Mouse (Mus musculus) left cerebral cortex, adult 2 months (tissue): ENCODE data around the gene Dazl. TPM values are rescaled to one million over a fixed set of nuclear protein-coding genes. Genes with fewer than 3 reads are reported as not detected.
"Not testable (repeated sequence)": the region's sequence is repeated elsewhere in the genome, so short reads cannot be mapped to it uniquely, and the experiment has no call there.

Source experiments
- DNase-seq, 2 experiments: peaks; one replicate each; pipeline ENCODE4 v3.0.0; 2021 to 2022; ENCODE audit warnings: low spot score in 2 of 2, mixed read lengths in 1 of 2; ENCODE audit errors: extremely low spot score in 1 of 2
- H3K27ac ChIP-seq: fragments of 200-600 bp; 2 replicates; pipeline ENCODE4 v1.8.1; 2022
- H3K4me3 ChIP-seq: fragments of 200-600 bp; 2 replicates; pipeline ENCODE4 v1.8.1; 2022
- CTCF ChIP-seq: fragments of 200-600 bp; IDR thresholded peaks from 2 replicates; pipeline ENCODE4 v1.8.1; 2022; ENCODE audit warnings: antibody characterized with exemption, mild to moderate bottlenecking, moderate library complexity
- intact Hi-C: fragments of 180-260 bp; cut with DNase I; formaldehyde crosslinking; loops from one replicate; pipeline ENCODE4 v1.15.1; 2025
- total RNA-seq, 2 experiments: library from RNA; stranded (reverse); gene quantifications; 2 replicates each; pipeline ENCODE4 v1.2.3; 2021

Dazl gene
- total RNA-seq, 2 experiments from 2014 or later = 2.8 to 4.1 TPM

GRCm38 (mm10) chr17:50310148-50310802, 16.8 kb upstream of the Dazl start:
- H3K4me3 ChIP-seq = no peak overlapping the region
- intact Hi-C loops = no loop called here

GRCm38 (mm10) chr17:50309512-50310072, 16.2 kb upstream of the Dazl start:
- TF ChIP-seq CTCF = no peak
- DNase-seq = no peak
- H3K4me3 ChIP-seq = no peak overlapping the region
- intact Hi-C loops = loop anchor here (5.0 kb wide), 1 partner anchor 98 kb away; no protein-coding TSS in a partner anchor
- no peak overlapping the region for H3K27ac ChIP-seq

More at GRCm38 (mm10) chr17:50310148-50310802, 16.8 kb upstream of the Dazl start:
- no peak for DNase-seq
- TF ChIP-seq CTCF = no peak
- no peak overlapping the region for H3K27ac ChIP-seq

- no peak for TF ChIP-seq CTCF
- H3K27ac ChIP-seq = no peak overlapping the region
- DNase-seq = no peak
- intact Hi-C loops = loop anchor here (5.0 kb wide), 1 partner anchor 98 kb away; no protein-coding TSS in a partner anchor
- no peak overlapping the region for H3K4me3 ChIP-seq
Observed at GRCm38 (mm10) chr17:50308880-50309279, 15.4 kb upstream of the Dazl start.

GRCm38 (mm10) chr17:50308059-50308647, 14.7 kb upstream of the Dazl start:
- H3K4me3 ChIP-seq = no peak overlapping the region
- intact Hi-C loops = loop anchor here (5.0 kb wide), 1 partner anchor 99 kb away; no protein-coding TSS in a partner anchor
- no peak for DNase-seq
- TF ChIP-seq CTCF = no peak
- no peak overlapping the region for H3K27ac ChIP-seq

GRCm38 (mm10) chr17:50302867-50303266, 9.4 kb upstream of the Dazl start:
- TF ChIP-seq CTCF = no peak
- intact Hi-C loops = no loop called here
- Histone ChIP-seq H3K4me3 (no peak overlapping the region), H3K27ac (no peak overlapping the region)
- DNase-seq = no peak

- TF ChIP-seq CTCF = no peak
- no peak for DNase-seq
- intact Hi-C loops = no loop called here
- Histone ChIP-seq H3K27ac (no peak overlapping the region), H3K4me3 (no peak overlapping the region)
Observed at GRCm38 (mm10) chr17:50300171-50300841, 6.9 kb upstream of the Dazl start.

GRCm38 (mm10) chr17:50298821-50299220, 5.4 kb upstream of the Dazl start:
- DNase-seq = no peak
- Histone ChIP-seq H3K27ac (no peak overlapping the region), H3K4me3 (no peak overlapping the region)
- intact Hi-C loops = loop anchor here (10.0 kb wide), 1 partner anchor 676 kb away; no protein-coding TSS in a partner anchor
- TF ChIP-seq CTCF = no peak

GRCm38 (mm10) chr17:50294726-50295125, 1.3 kb upstream of the Dazl start:
- H3K27ac ChIP-seq = no peak overlapping the region
- no peak overlapping the region for H3K4me3 ChIP-seq
- no peak for TF ChIP-seq CTCF
- DNase-seq = no peak
- intact Hi-C loops = loop anchor here (5.0 to 10.0 kb wide), 3 partner anchors 213 to 680 kb away; partner anchors contain the start of gene Plcl2

- peak; percentile 77 to 78 for DNase-seq
- intact Hi-C loops = loop anchor here (1.0 to 10.0 kb wide), 7 partner anchors 100 to 682 kb away; partner anchors contain the start of gene Plcl2
- Histone ChIP-seq H3K27ac (peak overlapping the region; percentile 66), H3K4me3 (peak overlapping the region; percentile 61)
- peak; percentile 51 for TF ChIP-seq CTCF
Observed at GRCm38 (mm10) chr17:50292661-50293171, 720 bp downstream of the Dazl start.

- peak; percentile 82 for TF ChIP-seq CTCF
- Histone ChIP-seq H3K27ac (no peak overlapping the region; the same call in 1 of the 2 replicates), H3K4me3 (no peak overlapping the region)
- intact Hi-C loops = loop anchor here (1.0 to 10.0 kb wide), 7 partner anchors 101 to 683 kb away; partner anchors contain the start of gene Plcl2
- no peak for DNase-seq
Observed at GRCm38 (mm10) chr17:50291485-50292200, 1.8 kb downstream of the Dazl start.

- no peak for TF ChIP-seq CTCF
- intact Hi-C loops = no loop called here
- DNase-seq = no peak
- Histone ChIP-seq H3K4me3 (no peak overlapping the region), H3K27ac (no peak overlapping the region)
Observed at GRCm38 (mm10) chr17:50284845-50285244, 8.6 kb downstream of the Dazl start.

- H3K4me3 ChIP-seq, intact Hi-C loops, DNase-seq, H3K27ac ChIP-seq: not testable (repeated sequence)
Observed at GRCm38 (mm10) chr17:50261615-50262014, 31.8 kb downstream of the Dazl start.
